Mouse (Mus musculus) ES-Bruce4 (cell line): ENCODE data around the gene Ptges2.

Experiments
- CTCF ChIP-seq: IDR thresholded peaks from one replicate; pipeline ENCODE4 v1.8.1; 2011; ENCODE audit warnings: low read depth, low read length
- EP300 ChIP-seq: IDR thresholded peaks from 2 replicates; pipeline ENCODE4 v1.6.1; 2011; ENCODE audit warnings: low read depth, low read length; ENCODE audit not compliant: insufficient read depth
- POLR2A ChIP-seq: IDR thresholded peaks from one replicate; pipeline ENCODE4 v1.8.1; 2011; ENCODE audit warnings: low read length; ENCODE audit not compliant: insufficient read depth

- TF ChIP-seq POLR2A (no peak), CTCF (no peak), EP300 (no peak)
Observed at GRCm38 (mm10) chr2:32363376-32364106, 32.2 kb upstream of the Ptges2 start.
